Mouse (Mus musculus): ENCODE measurements around the gene Amfr.

The Amfr gene

DNA sequence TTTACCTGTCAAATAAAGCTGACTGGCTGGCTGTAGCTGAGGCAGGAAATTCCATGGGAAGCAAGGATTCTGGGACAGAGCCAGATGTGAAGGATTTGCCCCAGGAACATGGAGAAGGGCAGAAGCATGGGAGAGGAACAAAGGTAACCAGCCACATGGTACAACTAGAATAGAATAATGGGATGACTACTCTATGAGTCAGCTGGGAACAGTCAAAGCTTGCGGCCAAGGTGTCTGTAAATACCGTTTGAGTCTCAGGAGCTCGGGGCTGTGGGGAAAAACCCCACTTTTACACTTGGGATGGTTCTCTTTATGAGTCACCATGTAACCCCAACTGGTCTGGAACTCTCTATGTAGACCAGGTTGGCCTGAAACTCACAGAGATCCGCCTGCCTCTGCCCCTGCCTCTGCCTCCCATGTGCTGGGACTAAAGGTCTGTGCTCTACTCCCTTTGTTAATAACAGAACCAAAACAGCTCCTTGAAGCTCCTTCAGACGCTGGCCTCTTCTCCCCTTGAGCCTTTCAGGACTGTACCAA is 30.9 kb downstream of the Amfr start:
- DNase-seq (ENCODE audit: low read depth) = no peak

- no peak for DNase-seq (ENCODE audit: low read depth)
Measured at GRCm38 (mm10) chr8:93980141-93980540, 32.5 kb downstream of the Amfr start.

DNA sequence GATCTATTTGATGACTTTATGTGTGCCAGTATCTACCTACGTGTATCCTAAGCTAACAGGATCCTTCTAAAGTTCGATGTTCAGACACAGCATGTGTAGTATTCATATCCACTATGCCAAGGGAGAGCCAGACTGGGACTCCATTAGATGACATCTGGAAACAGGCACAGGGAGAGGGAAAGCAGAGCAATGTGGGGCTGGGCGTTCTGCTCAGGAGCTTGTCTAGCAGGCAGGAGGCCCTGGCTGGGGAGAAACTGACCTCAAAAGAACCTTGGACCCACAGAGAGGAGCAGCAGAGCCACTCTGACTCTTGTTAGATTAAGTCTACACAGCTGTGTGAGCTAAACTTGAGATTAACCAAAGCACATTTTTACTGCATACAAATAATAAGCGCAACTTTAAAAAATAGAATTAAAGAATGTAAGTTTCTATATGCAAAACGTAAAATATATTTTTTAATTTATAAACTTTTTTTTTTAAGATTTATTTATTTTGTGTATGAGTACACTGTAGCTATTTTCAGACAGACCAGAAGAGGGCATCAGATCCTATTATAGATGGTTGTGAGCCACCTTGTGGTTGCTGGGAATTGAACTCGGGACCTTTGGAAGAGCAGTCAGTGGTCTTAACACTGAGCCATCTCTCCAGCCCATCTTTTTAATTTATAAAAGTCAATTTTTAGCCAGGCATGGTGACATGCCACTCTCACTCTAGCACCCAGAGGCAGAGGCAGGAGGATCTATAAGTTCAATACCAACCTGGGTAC is 36.0 kb downstream of the Amfr start:
- no peak for DNase-seq (ENCODE audit: low read depth)

DNA sequence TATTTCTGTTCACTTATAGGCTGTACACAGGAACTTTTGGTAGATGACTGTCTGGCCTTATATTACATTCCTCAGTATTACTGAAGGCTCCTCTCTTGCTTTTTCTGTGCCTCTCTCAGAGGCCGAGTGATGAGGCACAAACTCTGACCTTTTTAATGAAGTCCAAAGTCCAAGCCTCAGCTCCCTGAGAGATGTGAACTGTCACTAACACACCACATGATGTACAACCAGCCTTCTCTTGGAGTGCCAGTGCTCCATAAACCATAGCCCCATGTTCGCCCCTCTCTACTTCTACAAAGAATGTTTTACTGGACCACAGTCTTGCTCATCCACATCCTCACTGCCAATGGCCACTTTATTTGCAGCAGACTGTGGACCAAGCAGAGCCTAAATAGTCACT is 37.3 kb downstream of the Amfr start:
- no peak for DNase-seq (ENCODE audit: low read depth)

DNA sequence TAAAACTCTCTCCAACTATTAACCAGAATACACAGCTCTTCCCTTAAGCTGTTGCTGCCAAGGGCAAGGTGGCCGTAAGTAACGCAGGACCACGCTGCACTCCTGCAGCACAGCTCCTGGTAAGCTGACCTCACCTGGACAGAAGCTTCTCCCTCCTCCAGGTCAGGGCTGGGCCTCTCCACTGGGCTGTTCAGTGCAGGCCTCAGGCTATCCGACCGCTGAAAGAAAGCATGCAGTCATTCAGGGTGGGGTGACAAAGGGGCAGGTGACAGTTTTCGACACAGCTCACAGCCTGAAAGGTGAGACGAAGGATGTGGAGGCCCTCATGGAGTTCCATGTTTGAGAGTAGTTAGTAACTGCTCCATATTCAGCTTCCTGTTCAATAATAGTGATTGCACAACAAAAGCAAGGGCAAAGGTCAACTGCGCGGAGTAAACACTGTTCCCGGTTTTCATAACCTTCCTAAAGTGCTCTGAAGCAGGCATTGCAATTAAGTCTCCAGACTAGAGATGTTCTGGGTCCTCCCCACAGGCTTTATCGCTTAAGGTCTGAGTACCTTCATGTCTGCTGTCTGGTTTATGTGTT is 37.9 kb downstream of the Amfr start:
- no peak for DNase-seq (ENCODE audit: low read depth)

DNA sequence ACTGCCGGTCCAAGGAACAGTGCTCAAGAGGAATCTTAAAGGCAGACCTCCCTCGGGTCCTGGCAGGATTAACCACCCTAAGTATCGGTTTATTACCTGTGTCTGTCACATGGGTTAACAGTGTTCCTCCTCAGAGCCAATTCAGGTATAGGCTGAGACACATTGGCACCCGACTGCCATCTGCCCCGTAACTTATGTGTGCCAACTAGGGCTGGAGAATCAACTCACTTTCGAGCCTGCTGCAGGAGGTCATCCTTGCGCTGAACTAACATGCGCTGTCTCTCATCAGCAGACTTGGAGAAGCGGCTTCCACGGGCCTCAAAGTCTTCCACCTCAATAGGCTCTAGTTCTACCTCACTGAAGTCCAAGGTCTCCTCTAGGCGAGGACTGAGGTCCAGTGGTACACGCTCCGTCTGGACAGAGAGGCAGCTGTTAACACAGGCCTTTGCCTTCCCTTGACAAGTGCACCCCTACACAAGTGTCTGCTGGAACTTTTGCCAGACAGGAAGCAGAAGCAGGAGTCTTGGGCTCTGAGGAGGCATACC is 38.7 kb downstream of the Amfr start:
- DNase-seq (ENCODE audit: low read depth) = no peak

DNA sequence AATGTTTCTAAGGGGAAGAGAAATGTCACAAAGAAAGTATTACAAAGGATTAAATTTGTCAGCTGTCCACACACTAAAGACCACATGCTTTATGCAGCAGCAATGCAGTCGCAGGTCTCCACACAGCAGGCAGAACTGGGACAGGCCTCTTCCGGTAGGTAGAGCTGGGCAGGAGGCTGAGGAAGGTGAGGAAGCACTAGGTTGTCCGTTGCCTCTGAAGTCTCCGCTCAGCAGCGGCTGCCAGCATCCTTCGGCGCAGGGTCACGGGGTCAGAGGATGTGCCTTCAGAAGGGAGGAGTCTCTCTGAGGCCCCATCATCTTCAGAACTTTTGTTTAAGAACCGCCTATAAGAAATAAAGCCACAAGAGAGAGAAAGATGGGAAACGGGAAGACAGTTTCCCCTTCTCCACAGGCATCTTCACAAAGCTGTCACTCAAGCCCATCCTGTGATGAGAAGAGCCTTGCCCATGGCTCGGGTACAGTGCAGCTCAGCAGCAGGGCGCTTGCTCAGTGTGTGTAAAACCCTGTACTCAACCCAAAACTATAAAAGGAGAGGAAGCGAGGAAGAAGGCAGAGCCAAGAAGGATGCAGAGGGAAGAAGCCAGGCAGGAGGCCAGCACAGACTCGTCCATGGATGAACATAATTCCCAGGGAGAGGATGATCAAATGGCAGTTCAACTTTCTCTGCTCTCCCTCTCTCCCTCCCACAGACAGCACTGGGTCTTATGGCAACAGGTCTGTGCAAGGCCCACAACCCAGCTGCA is 39.5 kb downstream of the Amfr start:
- no peak for DNase-seq (ENCODE audit: low read depth)

- no peak for DNase-seq (ENCODE audit: low read depth)
Measured at GRCm38 (mm10) chr8:93972211-93972610, 40.4 kb downstream of the Amfr start.

- DNase-seq (ENCODE audit: low read depth) = no peak
Measured at GRCm38 (mm10) chr8:93971451-93971850, 41.2 kb downstream of the Amfr start.

- DNase-seq (ENCODE audit: low read depth) = no peak
Measured at GRCm38 (mm10) chr8:93969626-93970340, 42.9 kb downstream of the Amfr start.

DNA sequence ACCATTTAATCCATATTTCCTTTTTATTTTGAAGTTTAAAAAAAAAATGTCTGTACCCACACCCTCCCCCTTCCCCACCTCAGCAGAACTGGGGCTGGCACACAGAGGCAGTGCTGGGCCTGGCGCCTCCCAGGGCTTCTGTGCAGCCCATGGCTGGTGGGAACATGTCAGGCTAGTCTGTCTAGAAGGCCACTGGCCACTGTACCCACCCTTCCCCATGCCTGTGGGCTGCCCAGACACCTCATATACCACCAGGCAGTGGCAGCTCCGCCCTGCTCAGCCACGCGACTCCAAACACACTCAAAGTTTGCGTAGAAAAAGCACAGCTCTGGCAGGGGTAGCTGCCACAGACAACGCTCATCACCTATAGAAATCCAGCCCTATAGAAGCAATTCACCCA is 44.3 kb downstream of the Amfr start:
- no peak for DNase-seq (ENCODE audit: low read depth)

- DNase-seq (ENCODE audit: low read depth) = no peak
Measured at GRCm38 (mm10) chr8:93960909-93961308, 51.7 kb downstream of the Amfr start.

DNA sequence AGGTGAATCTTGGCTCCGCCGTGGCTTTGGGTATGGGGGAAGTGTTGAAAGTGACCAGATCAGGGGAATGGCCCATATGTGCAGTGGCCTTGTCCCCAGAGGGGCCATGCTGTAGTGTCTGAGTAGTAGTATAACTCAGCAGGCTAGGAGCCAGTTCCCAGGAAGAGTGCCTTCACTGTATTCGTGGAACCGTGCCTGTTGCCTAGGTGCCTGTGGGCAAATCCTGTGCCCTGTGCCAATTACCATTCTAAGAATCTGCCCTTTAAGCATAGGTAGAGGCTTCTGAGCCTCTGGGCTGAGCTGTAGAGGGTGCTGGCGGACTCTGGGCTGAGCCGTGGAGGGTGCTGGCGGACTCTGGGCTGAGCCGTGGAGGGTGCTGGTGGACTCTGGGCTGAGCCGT is 54.2 kb downstream of the Amfr start:
- DNase-seq (ENCODE audit: low read depth) = no peak

DNA sequence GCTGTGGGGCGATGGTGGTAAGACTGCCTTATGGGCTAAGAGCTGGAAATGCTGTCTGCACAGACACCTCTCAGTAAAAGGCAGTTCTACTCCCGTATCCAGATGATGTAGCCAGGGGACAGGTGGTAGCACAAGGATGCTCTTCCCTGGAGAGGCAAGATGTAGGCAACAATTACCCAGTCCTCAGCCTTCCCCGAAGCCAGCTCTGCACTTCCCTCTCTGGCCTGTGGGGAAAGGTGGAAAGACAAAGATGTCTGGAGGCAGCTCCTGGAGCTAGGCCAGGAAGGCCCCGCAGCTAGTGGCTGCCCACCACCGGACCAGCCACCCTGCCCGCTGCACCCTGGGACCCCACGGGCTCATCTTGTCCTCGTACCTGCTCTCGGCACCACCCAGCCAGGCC is 60.1 kb downstream of the Amfr start:
- DNase-seq (ENCODE audit: low read depth) = no peak

DNA sequence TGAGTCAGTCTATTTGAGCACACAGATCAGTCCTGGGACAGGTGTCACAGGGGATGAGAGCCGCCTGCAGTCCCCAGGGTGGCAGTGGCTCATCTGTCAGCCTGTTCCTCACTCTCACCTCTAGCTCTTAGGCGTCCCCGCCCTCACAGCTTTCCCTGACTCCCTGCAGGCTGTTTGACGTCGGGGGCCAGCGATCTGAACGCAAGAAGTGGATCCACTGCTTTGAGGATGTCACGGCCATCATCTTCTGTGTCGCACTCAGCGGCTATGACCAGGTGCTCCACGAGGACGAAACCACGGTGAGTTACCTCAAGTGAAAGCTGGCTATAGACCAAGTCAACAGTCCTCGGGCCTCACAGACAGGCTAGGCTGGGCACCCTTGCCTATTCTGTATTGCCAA is 62.5 kb downstream of the Amfr start:
- no peak for DNase-seq (ENCODE audit: low read depth)

- no peak for DNase-seq (ENCODE audit: low read depth)
Measured at GRCm38 (mm10) chr8:93946397-93946796, 66.2 kb downstream of the Amfr start.

- DNase-seq (ENCODE audit: low read depth) = no peak
Measured at GRCm38 (mm10) chr8:93945781-93946180, 66.9 kb downstream of the Amfr start.

- DNase-seq (ENCODE audit: low read depth) = no peak
Measured at GRCm38 (mm10) chr8:93941636-93942054, 71.0 kb downstream of the Amfr start.

GRCm38 (mm10) chr8:93940542-93941423 is 71.9 kb downstream of the Amfr start:
- no peak for DNase-seq (ENCODE audit: low read depth)

- DNase-seq (ENCODE audit: low read depth) = no peak
Measured at GRCm38 (mm10) chr8:93938193-93938592, 74.4 kb downstream of the Amfr start.

- DNase-seq (ENCODE audit: low read depth) = no peak
Measured at GRCm38 (mm10) chr8:93933288-93933687, 79.4 kb downstream of the Amfr start.
